Mouse (Mus musculus): ENCODE measurements around the gene Trmt112.
"Not testable (repeated sequence)": the region's sequence is repeated elsewhere in the genome, so short reads cannot be mapped to it uniquely, and the experiment has no call there.

Trmt112 gene

GRCm38 (mm10) chr19:6909021-6909420 is 477 bp upstream of the Trmt112 start:
- no peak for DNase-seq (ENCODE audit: low spot score in 2 of 2)

GRCm38 (mm10) chr19:6910306-6910705 is 808 bp downstream of the Trmt112 start:
- not testable (repeated sequence) for DNase-seq (ENCODE audit: low spot score in 2 of 2)

- peak in 1 of 2 experiments; percentile 7 for DNase-seq (ENCODE audit: low spot score in 2 of 2)
Measured at GRCm38 (mm10) chr19:6911101-6912074, 1.9 kb downstream of the Trmt112 start.

DNA sequence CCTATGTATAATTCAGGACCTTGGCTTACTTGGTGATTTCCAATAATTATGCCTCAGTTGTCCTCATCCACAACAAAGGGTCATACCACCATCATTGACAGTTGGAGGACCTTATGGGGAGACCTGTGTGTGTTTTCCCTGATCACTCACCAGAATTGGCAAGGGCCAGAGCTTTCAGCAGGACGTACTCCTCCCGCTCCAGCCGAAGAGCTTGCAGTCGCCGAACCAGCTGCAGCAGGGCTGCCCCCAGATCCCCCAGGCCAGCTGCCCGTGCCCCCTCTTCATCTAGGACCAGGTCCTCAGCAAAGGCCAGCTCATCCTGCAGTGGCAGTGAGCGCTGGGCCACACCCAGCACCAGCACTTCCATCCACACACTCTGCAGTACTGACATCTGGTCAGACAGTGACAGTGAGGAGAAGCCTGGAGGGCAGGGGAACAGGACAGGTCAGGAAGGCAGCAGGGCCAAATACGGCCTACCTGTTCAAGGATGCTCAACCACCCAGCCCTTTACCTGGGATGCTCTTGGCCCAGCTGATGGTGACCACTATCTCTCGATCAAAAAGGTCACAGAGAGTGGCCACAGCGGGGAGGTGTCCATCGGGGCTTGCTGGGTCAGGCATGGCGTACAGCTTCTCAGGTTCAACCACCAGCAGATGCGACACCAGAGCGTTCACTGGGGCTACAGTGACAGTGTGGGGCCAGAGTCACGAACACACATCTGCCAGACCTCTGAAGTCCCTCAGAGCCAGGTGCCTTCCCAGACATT is 2.9 kb downstream of the Trmt112 start:
- DNase-seq (ENCODE audit: low spot score in 2 of 2): peak in 1 of 2 experiments; percentile 2

- DNase-seq (ENCODE audit: low spot score in 2 of 2): no peak
Measured at GRCm38 (mm10) chr19:6913036-6913435, 3.5 kb downstream of the Trmt112 start.

DNA sequence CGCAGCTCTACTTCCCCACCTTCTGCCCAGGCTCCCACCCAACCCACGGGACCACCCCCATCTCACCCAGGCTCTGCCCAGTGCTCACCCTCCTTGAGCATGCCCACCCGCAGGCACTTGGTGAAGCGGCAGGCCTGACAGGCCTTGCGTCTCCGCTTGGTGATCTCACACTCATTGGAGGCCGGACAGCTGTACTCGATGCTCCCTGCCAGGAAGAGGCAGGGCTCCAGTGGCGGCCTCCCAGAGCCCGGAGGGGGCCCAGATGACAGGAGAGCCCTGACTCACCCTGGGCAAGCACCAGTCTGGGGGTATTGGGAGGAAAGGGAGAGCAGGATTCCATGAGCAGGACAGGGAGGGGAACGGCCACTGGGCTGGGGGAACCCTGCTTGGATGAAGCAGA is 4.5 kb downstream of the Trmt112 start:
- DNase-seq (ENCODE audit: low spot score in 2 of 2): no peak

- DNase-seq (ENCODE audit: low spot score in 2 of 2): no peak
Measured at GRCm38 (mm10) chr19:6914540-6914939, 5.0 kb downstream of the Trmt112 start.

DNA sequence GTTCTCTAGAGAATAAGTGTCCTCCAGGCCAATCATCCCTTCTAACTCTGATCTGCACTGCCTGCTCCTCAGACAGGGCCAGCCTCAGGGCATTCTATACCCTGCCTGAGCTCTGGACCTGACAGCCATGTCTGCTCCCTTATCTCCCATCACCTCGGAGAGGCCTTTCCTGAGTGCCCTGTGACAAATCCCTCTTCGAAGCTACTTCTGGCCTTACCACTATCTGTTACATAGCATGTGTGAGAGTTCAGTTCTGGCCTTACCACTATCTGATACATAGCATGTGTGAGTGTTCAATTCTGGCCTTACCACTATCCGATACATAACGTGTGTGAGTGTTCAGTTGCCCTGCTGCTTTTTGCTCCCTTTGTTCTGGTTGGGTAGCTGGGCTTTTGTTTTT is 5.8 kb downstream of the Trmt112 start:
- DNase-seq (ENCODE audit: low spot score in 2 of 2): no peak

DNA sequence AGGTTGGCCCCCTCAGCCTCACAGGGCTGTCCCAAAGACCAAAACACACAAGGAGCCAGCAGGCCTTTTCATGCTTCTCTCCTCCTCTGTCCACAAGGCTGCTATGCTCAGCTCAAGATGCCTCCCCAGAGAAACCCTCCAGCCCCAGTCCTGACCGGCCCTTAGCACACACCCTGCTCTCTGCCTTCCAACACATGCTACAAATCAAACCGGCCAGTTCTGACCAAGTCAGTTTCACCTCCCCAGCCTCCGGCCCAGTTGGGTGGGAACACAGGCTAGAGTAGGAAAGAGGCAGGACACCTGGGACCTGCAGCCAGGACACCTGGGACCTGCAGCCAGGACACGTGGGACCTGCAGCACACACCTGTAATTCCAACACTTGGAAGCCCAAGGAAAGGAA is 7.0 kb downstream of the Trmt112 start:
- no peak for DNase-seq (ENCODE audit: low spot score in 2 of 2)

- DNase-seq (ENCODE audit: low spot score in 2 of 2): no peak
Measured at GRCm38 (mm10) chr19:6918321-6918720, 8.8 kb downstream of the Trmt112 start.

DNA sequence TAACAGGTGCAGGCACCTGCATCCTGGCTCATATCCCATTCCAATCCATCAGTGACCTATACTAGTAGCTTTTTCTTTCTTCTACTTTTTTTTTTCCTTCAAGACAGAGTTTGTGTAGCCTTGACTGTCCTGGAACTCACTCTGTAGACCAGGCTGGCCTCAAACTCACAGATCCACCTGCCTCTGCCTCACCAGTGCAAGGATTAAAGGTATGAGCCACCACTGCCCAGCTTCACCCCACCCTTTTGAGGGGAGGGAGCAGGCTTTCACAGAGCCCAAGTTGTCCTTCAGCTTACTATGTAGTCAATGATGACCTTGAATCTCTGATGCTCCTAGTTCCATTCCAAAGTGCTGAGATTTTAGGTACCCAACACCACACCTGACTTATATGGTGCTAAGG is 9.9 kb downstream of the Trmt112 start:
- peak in 1 of 2 experiments; percentile 2 for DNase-seq (ENCODE audit: low spot score in 2 of 2)

- peak in 1 of 2 experiments; percentile 36 for DNase-seq (ENCODE audit: low spot score in 2 of 2)
Measured at GRCm38 (mm10) chr19:6919876-6920740, 10.6 kb downstream of the Trmt112 start.

GRCm38 (mm10) chr19:6920741-6921636 is 11.5 kb downstream of the Trmt112 start:
- DNase-seq (ENCODE audit: low spot score in 2 of 2): peak in 1 of 2 experiments; percentile 37

GRCm38 (mm10) chr19:6921647-6922567 is 12.4 kb downstream of the Trmt112 start, which contains the start of gene Esrra:
Gene Esrra (minus strand): TSS chr19:6921813.
- peak; percentile 100 for DNase-seq (ENCODE audit: low spot score in 2 of 2)

DNA sequence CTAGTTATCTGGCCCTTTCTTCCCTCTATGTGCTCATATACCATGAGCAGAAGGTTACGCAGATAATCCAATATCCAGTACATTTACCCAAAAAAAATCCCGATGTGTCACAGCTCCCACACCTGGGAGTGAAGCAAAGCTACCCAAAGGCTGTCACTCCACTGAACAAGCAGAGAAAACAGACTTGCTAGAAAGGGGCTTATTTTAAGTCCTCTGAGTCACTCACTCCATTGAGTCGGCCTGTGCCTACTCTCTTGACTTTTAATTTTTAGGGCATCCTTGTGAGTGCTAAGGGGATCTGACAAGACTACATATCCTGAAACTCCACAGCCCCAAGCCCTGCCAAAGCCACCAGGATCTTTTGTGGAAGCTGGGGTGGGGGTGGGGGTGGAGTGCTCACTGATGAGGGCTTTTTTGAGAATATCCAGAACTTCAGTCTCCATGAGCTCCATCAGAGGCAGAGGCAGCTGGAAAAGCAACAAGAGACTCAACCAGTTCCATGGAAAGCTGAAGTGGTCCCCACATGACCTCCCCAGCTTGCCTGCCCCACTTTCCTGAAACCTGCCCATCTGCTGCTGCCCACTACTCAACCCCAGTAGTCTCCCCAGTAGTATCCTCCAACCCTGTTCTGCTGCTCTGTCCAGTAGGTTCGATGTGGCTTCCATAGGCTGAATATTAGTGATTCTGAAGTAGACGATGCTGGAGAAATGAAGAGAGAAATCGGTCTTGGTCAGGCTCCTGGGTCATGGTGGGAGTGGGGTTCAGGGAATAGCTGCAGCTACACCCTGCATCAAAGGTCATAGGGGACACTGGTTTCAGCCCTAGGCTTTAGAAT is 13.6 kb downstream of the Trmt112 start:
- DNase-seq (ENCODE audit: low spot score in 2 of 2): peak in 1 of 2 experiments; percentile 28

- peak; percentile 93 to 95 for DNase-seq (ENCODE audit: low spot score in 2 of 2)
Measured at GRCm38 (mm10) chr19:6924461-6925306, 15.2 kb downstream of the Trmt112 start.

DNA sequence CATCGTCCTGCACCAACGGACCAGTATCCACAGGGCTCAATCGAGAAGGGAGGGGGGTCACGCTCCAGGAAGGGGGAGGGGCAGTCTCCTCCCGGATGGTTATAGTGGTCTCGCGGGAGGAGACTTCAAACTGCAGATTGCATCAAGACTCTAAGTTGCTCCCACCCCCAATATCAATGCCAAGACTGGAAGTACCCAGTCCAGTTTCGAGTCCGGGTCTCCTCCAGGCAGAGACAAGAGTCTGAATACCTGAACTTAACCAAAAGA is 15.7 kb downstream of the Trmt112 start, which contains the start of gene Catsperz:
Catsperz (minus strand) TSS at position 74 of the 267 bp plus-strand sequence.
- DNase-seq (ENCODE audit: low spot score in 2 of 2): no peak

Data from right cerebral cortex, adult 2 months (tissue).